Mouse (Mus musculus) spleen, adult 2 months (tissue): ENCODE results near the gene Rab31.

ENCODE experiments used
- CTCF ChIP-seq: fragments of 200-500 bp; IDR thresholded peaks from 2 replicates; pipeline ENCODE4 v1.5.1; 2011; ENCODE audit warnings: mild to moderate bottlenecking, inconsistent platforms; ENCODE audit not compliant: insufficient read depth, insufficient read length, insufficient replicate concordance; ENCODE audit errors: extremely low read depth
- POLR2A ChIP-seq: fragments of 200-500 bp; IDR thresholded peaks from 2 replicates; pipeline ENCODE4 v1.6.1; 2011; ENCODE audit warnings: low read depth, low read length, inconsistent platforms

GRCm38 (mm10) chr17:65676536-65676935, 96.0 kb downstream of the Rab31 start:
- no peak for TF ChIP-seq POLR2A
- no peak for TF ChIP-seq CTCF
